ENCODE assay signal across 8 mouse cellular contexts in the genomic region with DNA sequence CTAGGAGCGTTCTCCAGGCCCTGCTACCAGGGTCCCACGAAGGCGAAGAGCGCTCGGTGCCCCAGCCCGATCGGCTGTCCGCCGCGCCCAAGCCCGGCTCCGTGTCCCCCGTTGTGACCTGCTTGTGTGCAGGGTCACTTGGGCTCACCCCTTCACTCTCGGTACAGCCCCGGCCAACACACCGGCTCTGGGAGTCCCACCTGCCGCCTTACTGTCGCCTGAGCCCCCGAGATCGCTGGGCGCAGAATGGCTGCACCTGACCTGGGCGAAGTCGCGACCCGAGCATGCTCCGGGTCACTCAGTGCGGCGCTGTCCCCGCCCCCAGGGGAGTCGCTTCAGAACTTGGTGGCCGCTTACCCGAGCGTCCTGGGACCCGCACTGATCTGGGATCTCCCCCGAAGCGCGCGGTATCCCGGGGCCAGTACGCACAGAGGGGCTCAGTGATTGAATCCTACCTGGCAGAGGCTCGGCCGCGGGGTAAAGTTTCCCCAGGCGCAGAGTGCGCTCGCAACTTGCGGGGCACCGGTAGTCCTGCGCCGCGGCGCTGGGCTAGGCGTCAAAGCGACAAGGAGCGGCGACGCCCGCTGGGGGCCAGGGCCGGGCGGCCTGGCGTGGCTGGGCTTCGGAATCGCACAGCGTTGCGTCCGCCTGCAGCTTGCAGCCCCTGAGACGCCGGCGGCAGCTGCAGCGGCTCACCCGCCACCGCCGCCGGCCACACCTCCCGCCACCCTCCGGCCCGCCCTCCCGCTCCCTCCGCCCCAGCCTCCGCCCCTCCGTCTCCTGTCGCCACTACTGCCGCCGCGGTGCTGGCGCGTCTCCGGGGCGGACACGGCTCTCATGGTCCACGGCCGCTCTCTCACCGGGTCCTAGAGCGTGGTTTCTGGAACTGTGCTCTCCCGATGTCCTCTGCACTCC. TPM values are rescaled to one million over a fixed set of nuclear protein-coding genes. Genes with fewer than 3 reads are reported as not detected.
A peak's percentile ranks its signal among the peaks of the same experiment; 100 is the strongest.
DNase-seq lines count a peak whose midpoint lies in the region; ATAC-seq and TF ChIP-seq lines count a peak whose summit lies in the region.

A gene (minus strand): TSS at position 689 of the 915 bp plus-strand sequence.

- peak within 1 kb of the TSS; percentile 56 for H3K9ac ChIP-seq in embryonic facial prominence, embryonic 15.5 days
- H3K9ac ChIP-seq in heart, embryonic 12.5 days: peak within 1 kb of the TSS; percentile 77
- peak within 1 kb of the TSS; percentile 80 for H3K9ac ChIP-seq in kidney, embryonic 15.5 days
- peak within 1 kb of the TSS; percentile 50 for H3K9ac ChIP-seq in liver, embryonic 15.5 days
- H3K9ac ChIP-seq in neural tube, embryonic 12.5 days: peak within 1 kb of the TSS; percentile 91

- H3K79me3 ChIP-seq in C2C12 (ENCODE audit: low read depth): no peaks in the 10 kb centered on the region

- H3K9me3 ChIP-seq in embryonic facial prominence, embryonic 15.5 days (replicated peaks): no peaks in the 10 kb centered on the region
- H3K9me3 ChIP-seq in heart, embryonic 12.5 days (replicated peaks): no peaks in the 10 kb centered on the region
- no peaks in the 10 kb centered on the region for H3K9me3 ChIP-seq in kidney, embryonic 15.5 days (replicated peaks)
- no peaks in the 10 kb centered on the region for H3K9me3 ChIP-seq in liver, embryonic 15.5 days (replicated peaks)
- no peaks in the 10 kb centered on the region for H3K9me3 ChIP-seq in neural tube, embryonic 12.5 days

- H3K27me3 ChIP-seq in C2C12 (ENCODE audit: control insufficient read depth, insufficient read depth, insufficient read length): peaks cover 33% of the 10 kb centered on the region
- peaks cover 3% of the 10 kb centered on the region; the same call in 1 of the 2 replicates for H3K27me3 ChIP-seq in embryonic facial prominence, embryonic 15.5 days
- no peaks in the 10 kb centered on the region for H3K27me3 ChIP-seq in heart, embryonic 12.5 days (replicated peaks)
- H3K27me3 ChIP-seq in kidney, embryonic 15.5 days: no peaks in the 10 kb centered on the region
- peaks cover 77% of the 10 kb centered on the region for H3K27me3 ChIP-seq in liver, embryonic 15.5 days
- H3K27me3 ChIP-seq in neural tube, embryonic 12.5 days (replicated peaks): no peaks in the 10 kb centered on the region
- no peaks in the 10 kb centered on the region for H3K27me3 ChIP-seq in testis, adult 2 months (ENCODE audit: control insufficient read depth, insufficient read depth, low read length)

- no peak for TF ChIP-seq POLR2A in testis, adult 2 months (IDR thresholded peaks at IDR 0.05; ENCODE audit: control insufficient read depth, low read depth, low read length)

- H3ac ChIP-seq in C2C12 (ENCODE audit: control insufficient read depth, insufficient read length, low read depth): peak within 1 kb of the TSS; percentile 36

- no peak within 1 kb of the TSS for H3K4me3 ChIP-seq in C2C12 (ENCODE audit: insufficient read depth, poor library complexity, severe bottlenecking)
- H3K4me3 ChIP-seq in embryonic facial prominence, embryonic 15.5 days (replicated peaks): peak within 1 kb of the TSS; percentile 67
- peak within 1 kb of the TSS; percentile 72 for H3K4me3 ChIP-seq in heart, embryonic 12.5 days
- H3K4me3 ChIP-seq in kidney, embryonic 15.5 days (replicated peaks): peak within 1 kb of the TSS; percentile 76
- H3K4me3 ChIP-seq in liver, embryonic 15.5 days (replicated peaks): peak within 1 kb of the TSS; percentile 64
- peak within 1 kb of the TSS; percentile 70 for H3K4me3 ChIP-seq in neural tube, embryonic 12.5 days
- peak within 1 kb of the TSS; percentile 81 for H3K4me3 ChIP-seq in testis, adult 2 months (ENCODE audit: control insufficient read depth, low read depth, low read length)

- H3K4me2 ChIP-seq in embryonic facial prominence, embryonic 15.5 days (replicated peaks): peak within 1 kb of the TSS; percentile 99
- peak within 1 kb of the TSS; percentile 77 for H3K4me2 ChIP-seq in heart, embryonic 12.5 days
- H3K4me2 ChIP-seq in kidney, embryonic 15.5 days: peak within 1 kb of the TSS; percentile 96
- peak within 1 kb of the TSS; percentile 99 for H3K4me2 ChIP-seq in liver, embryonic 15.5 days
- H3K4me2 ChIP-seq in neural tube, embryonic 12.5 days (replicated peaks): peak within 1 kb of the TSS; percentile 82

- no peaks in the 10 kb centered on the region for H3K36me3 ChIP-seq in C2C12 (ENCODE audit: control insufficient read depth, insufficient read depth)
- H3K36me3 ChIP-seq in embryonic facial prominence, embryonic 15.5 days: no peaks in the 10 kb centered on the region
- no peaks in the 10 kb centered on the region for H3K36me3 ChIP-seq in heart, embryonic 12.5 days
- H3K36me3 ChIP-seq in kidney, embryonic 15.5 days: no peaks in the 10 kb centered on the region
- H3K36me3 ChIP-seq in liver, embryonic 15.5 days (replicated peaks): no peaks in the 10 kb centered on the region
- peaks cover 3% of the 10 kb centered on the region; the same call in 1 of the 2 replicates for H3K36me3 ChIP-seq in neural tube, embryonic 12.5 days
- no peaks in the 10 kb centered on the region for H3K36me3 ChIP-seq in testis, adult 2 months (ENCODE audit: control insufficient read depth, insufficient read depth, low read length)

- TF ChIP-seq CTCF in C2C12 (IDR thresholded peaks at IDR 0.05; ENCODE audit: control insufficient read depth, insufficient read depth, insufficient read length): no peak
- TF ChIP-seq CTCF in testis, adult 2 months (IDR thresholded peaks at IDR 0.05; ENCODE audit: control insufficient read depth, insufficient read depth, insufficient replicate concordance, low read depth, low read length): no peak

- WGBS in embryonic facial prominence, embryonic 15.5 days: under 1% methylated on average over 93 of the region's 95 CpGs
- under 1% methylated on average over 77 of the region's 95 CpGs for WGBS in heart, embryonic 12.5 days
- whole genome bisulfite sequencing in kidney, embryonic 15.5 days: under 1% methylated on average over 95 of the region's 95 CpGs
- under 1% methylated on average over 95 of the region's 95 CpGs for WGBS in liver, embryonic 15.5 days (ENCODE audit: insufficient replicate concordance)
- under 1% methylated on average over 94 of the region's 95 CpGs for WGBS in neural tube, embryonic 12.5 days

- ATAC-seq in embryonic facial prominence, embryonic 15.5 days (ENCODE audit: insufficient number of reproducible peaks, low FRiP score, low TSS enrichment, low read depth): peak; percentile 81
- ATAC-seq in heart, embryonic 12.5 days (ENCODE audit: insufficient number of reproducible peaks, low FRiP score): peak; percentile 90
- peak; percentile 89 for ATAC-seq in kidney, embryonic 15.5 days (replicated peaks; ENCODE audit: low FRiP score)
- ATAC-seq in liver, embryonic 15.5 days (ENCODE audit: insufficient read depth): peak; percentile 86
- peak; percentile 82 for ATAC-seq in neural tube, embryonic 12.5 days (ENCODE audit: low FRiP score, low read depth)

- peaks cover 21% of the 10 kb centered on the region for H3K4me1 ChIP-seq in embryonic facial prominence, embryonic 15.5 days
- H3K4me1 ChIP-seq in heart, embryonic 12.5 days (replicated peaks): peaks cover 55% of the 10 kb centered on the region
- H3K4me1 ChIP-seq in kidney, embryonic 15.5 days: peaks cover 58% of the 10 kb centered on the region
- peaks cover 19% of the 10 kb centered on the region for H3K4me1 ChIP-seq in liver, embryonic 15.5 days (replicated peaks)
- H3K4me1 ChIP-seq in neural tube, embryonic 12.5 days: peaks cover 58% of the 10 kb centered on the region
- H3K4me1 ChIP-seq in testis, adult 2 months (ENCODE audit: control insufficient read depth, insufficient read depth, low read length): peaks cover 4% of the 10 kb centered on the region; the same call in 1 of the 2 replicates

- peak within 1 kb of the TSS; percentile 58 for H3K27ac ChIP-seq in embryonic facial prominence, embryonic 15.5 days (replicated peaks)
- H3K27ac ChIP-seq in heart, embryonic 12.5 days (ENCODE audit: poor library complexity, severe bottlenecking): peak within 1 kb of the TSS; percentile 71
- H3K27ac ChIP-seq in kidney, embryonic 15.5 days: peak within 1 kb of the TSS; percentile 89
- H3K27ac ChIP-seq in liver, embryonic 15.5 days (replicated peaks): no peak within 1 kb of the TSS
- peak within 1 kb of the TSS; percentile 70; the same call in 1 of the 2 replicates for H3K27ac ChIP-seq in neural tube, embryonic 12.5 days
- no peak within 1 kb of the TSS for H3K27ac ChIP-seq in testis, adult 2 months (ENCODE audit: control insufficient read depth, insufficient read depth, low read depth, low read length)

- DNase-seq in brain, adult 2 months (ENCODE audit: low read depth, low spot score): peak; percentile 79

- H3K79me2 ChIP-seq in C2C12 (ENCODE audit: control insufficient read depth, insufficient read depth): no peaks in the 10 kb centered on the region

TF ChIP-seq in C2C12, 6 proteins besides CTCF, POLR2A, EP300 and RAD21:
- TF ChIP-seq MAX (IDR thresholded peaks at IDR 0.05) (no peak), FOSL1 (IDR thresholded peaks at IDR 0.05; ENCODE audit: insufficient read depth, low read length, poor library complexity, severe bottlenecking) (no peak), MYOG (IDR thresholded peaks at IDR 0.05; ENCODE audit: control insufficient read depth, extremely low read depth, insufficient read length) (no peak), USF1 (IDR thresholded peaks at IDR 0.05; ENCODE audit: low read depth) (no peak), MYOD1 (IDR thresholded peaks at IDR 0.05; ENCODE audit: control insufficient read depth, insufficient read length, low read depth) (no peak), CEBPB (IDR thresholded peaks at IDR 0.05; ENCODE audit: low read depth) (no peak)

RNA-seq across cellular contexts. Expression of the gene that starts here (rescaled TPM):
- polyA plus RNA-seq in C2C12 (2012; fragmentation: generic; extraction: Trizol): 0.06 TPM
- 25.5 and 27.6 TPM in 2 replicates for polyA plus RNA-seq in embryonic facial prominence, embryonic 15.5 days (2015; fragmentation: Nextera tagmentation; extraction: Ambion mirVana)
- 58.5 and 63.8 TPM in 2 replicates for polyA plus RNA-seq in heart, embryonic 12.5 days (2016; fragmentation: Nextera tagmentation; extraction: Ambion mirVana)
- polyA plus RNA-seq in kidney, embryonic 15.5 days (2015; fragmentation: Nextera tagmentation; extraction: Ambion mirVana): 41.0 and 44.8 TPM in 2 replicates
- 2.7 TPM in 2 replicates for polyA plus RNA-seq in liver, embryonic 15.5 days (2015; fragmentation: Nextera tagmentation; extraction: Ambion mirVana)
- 50.7 and 53.9 TPM in 2 replicates for polyA plus RNA-seq in neural tube, embryonic 12.5 days (2016; fragmentation: Nextera tagmentation; extraction: Ambion mirVana)
- 15.8 and 16.0 TPM in 2 replicates for polyA plus RNA-seq in testis, adult 2 months (2012; rRNA removed)

Comparison
In these comparisons a context has a peak if more than half of its experiments do, and no peak if none do; other contexts are left out.
1. H3K27ac ChIP-seq: peak in embryonic facial prominence, embryonic 15.5 days (single experiment), heart, embryonic 12.5 days (single experiment), kidney, embryonic 15.5 days (single experiment) and neural tube, embryonic 12.5 days (single experiment); none in liver, embryonic 15.5 days (single experiment) and testis, adult 2 months (single experiment).
2. Peak in every context shown above with its lines, with median percentiles within 50 percentile points of each other: ATAC-seq, H3K4me2 ChIP-seq and H3K9ac ChIP-seq.